Mouse (Mus musculus) frontal cortex, adult 2 months (tissue): Measurements from ENCODE around the gene Btbd2. TPM values are rescaled to one million over a fixed set of nuclear protein-coding genes. Genes with fewer than 3 reads are reported as not detected.

ENCODE experiments used
- DNase-seq, 2 experiments: peaks; one replicate each; pipeline ENCODE4 v3.0.0; 2022; ENCODE audit warnings: low spot score in 1 of 2; ENCODE audit errors: extremely low spot score in 1 of 2
- polyA plus RNA-seq: library from polyadenylated mRNA; depleted of rRNA; stranded (reverse); fragments of >200 nt; gene quantifications from 2 replicates; pipeline ENCODE4 v1.2.3, GENCODE M21; 2012

Btbd2 gene
- polyA plus RNA-seq, 1 experiment, result 109 TPM

DNA sequence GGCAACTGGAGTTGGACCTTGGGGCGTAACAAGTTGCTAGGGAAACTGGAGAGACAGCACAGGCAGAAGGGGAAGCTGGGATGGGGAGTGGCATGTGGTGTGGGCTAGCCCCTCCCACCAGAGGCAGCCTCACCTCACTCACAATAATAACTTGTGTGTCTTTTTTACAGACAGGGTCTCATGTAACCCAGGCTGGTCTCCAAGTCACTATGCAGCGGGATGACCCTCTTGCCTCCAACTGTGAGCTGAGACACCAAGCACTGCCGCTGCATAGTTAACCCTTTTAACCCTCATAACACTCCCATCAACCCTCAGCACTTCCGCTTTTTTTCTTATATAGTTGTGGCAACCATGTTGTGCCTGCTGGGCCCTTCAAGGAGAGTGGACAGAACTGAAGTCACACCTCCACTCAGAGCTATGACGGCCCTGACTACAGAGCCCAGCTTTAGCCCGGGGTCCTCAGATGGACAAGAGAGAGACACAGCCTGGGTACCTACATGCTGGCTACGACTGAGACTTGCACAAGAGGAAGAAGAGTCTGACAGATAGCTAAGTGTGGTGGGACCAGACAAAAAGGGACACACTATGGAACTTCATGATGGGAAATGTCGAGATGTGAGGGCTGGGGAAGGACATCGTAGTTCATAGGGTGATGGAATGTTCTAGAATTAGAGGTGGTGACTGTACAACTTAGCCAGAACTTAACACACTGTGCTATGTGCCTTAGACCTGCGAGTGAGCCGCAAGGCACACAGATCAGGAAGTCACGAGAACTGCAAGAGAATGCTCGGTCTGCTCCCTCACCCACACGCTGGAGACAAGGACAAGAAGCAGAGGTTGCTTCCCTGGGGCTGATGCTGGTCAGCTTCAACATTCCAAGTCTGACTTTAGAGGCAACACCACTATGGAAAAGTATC lies 35.6 kb upstream of the Btbd2 start:
- DNase-seq, result no peak

DNA sequence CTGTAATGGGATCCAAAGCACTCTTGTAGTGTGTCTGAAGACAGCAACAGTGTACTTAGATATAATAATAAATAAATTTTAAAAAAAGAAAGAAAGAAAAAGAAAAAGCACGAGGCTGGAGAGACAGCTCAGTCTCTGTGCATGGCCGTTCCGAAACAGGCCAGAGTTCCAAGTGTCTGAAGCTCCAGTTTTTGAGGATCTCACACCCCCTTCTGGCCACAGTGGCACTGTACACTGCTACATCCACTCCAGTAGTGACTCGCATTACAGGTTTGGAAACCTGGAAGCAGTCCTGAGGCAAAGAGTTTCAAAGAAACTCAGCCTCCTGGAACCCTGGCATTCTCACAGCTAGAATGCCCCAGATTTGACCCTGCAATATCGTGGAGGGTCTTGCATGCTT lies 31.0 kb upstream of the Btbd2 start:
- peak in 1 of 2 experiments; percentile 72 for DNase-seq

DNA sequence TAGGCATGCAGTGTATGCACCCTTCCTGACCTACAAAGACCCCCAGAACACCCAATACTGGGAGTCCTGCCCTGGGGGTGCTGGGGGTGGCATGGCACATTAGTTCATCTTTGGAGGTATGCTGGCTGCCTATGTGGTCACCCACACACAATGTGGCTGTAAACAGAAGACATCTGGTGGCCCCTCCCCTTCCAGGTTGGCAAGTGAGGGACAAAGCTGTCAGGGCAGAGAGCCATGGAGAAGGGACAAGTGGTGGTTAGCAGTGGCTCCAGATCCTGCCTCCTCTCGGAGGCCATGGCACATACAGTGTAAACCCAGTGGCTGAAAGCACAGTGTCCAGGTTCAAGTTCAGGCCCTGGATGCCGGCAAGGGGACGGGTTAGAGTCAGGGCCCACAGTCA lies 29.7 kb upstream of the Btbd2 start:
- no peak for DNase-seq

DNA sequence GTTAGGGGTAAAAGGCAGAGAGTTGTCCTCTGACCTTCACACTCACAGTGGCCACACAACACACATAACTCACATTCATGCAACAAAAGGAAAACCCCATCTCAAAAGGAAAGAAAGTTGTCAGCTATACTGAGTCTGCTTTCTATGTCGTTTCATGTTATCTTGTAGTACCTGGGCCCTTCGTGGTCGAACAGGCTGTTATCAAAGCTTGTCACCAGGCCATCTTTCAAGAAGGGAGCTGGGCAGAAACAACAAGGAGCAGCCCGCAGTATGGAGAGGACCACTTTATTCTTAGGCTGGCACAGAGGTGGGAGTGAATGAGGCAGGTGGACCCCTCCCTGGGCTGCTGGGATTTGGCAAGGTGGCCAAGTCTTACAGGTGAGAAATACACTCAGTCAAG lies 28.1 kb upstream of the Btbd2 start:
- no peak for DNase-seq

DNA sequence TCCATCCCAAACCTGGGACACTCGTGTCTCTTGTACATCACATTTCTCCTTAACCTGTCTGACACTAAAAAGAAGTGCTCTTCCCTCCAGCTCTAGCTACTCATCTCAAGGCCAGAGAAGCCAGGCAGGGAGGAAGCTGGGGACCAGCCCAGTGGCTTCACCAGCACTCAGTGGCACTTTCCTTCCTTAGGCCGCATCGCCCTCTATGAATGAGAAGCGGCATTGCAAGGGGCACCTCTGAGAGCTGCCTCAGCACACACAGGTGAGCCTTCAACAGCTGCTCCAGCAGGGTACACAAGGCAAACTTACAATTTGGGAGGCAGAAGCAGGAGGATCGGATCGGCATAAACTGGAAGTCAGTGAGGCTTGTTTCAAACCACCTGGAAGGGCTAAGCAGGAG lies 27.3 kb upstream of the Btbd2 start:
- peak in 1 of 2 experiments; percentile 71 for DNase-seq

DNA sequence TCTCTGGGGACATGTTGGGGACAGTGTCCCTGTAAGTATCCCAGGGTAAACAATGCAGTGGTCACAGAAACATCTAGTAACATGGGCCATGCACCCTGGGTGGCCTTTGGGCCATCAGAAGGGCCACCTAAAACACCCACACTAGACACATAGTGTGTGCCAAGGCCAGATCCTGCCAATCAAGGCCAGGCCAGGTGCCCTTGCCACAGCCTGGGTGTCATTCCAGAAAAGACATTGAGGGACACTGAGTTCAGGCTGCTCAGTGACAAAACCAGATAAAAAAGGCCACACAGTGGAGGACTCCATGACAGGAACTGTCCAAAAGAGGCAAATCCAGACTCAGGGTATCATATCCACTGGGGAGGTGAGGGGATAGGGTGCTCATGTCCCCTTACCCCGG lies 26.8 kb upstream of the Btbd2 start:
- no peak for DNase-seq

DNA sequence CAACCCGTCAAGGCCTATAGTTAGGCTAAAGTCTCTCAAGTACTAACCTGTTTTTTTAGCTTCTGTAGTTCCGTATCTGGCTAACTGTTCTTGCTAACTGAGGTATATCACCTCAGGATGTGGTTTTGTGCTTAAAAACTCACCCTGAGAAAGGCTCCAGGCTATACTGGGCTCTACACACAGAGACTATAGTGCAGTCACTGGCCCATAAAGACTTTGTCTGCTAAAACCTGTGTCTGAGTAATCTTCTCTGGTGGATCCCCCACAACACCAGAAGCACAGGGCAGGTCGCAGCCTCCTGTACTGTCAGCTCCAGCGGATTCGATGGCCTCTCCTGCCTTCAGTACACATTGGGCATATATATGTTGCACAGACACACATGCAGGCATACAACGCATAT lies 25.1 kb upstream of the Btbd2 start:
- DNase-seq, result no peak

DNA sequence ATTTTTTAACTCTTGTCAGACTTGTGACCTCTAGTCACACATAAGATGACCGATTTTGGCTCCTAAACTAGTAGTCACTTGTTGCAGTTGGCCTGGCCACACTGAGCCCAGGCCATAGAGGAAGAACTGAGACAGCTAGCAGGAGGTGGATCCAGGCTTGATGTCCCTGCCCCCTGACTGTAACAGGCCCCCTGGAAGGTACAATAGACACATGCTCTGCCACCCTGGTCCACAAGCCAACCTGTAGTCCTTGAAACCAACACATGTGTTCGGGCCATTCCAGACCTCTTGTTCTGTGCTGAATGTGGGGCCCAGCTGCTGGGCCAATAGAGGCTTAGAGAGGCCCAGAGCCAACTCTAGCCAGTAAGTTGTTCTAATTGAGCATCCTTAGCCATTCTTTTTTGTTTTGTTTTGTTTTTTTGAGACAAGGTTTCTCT lies 23.4 kb upstream of the Btbd2 start:
- no peak for DNase-seq

DNA sequence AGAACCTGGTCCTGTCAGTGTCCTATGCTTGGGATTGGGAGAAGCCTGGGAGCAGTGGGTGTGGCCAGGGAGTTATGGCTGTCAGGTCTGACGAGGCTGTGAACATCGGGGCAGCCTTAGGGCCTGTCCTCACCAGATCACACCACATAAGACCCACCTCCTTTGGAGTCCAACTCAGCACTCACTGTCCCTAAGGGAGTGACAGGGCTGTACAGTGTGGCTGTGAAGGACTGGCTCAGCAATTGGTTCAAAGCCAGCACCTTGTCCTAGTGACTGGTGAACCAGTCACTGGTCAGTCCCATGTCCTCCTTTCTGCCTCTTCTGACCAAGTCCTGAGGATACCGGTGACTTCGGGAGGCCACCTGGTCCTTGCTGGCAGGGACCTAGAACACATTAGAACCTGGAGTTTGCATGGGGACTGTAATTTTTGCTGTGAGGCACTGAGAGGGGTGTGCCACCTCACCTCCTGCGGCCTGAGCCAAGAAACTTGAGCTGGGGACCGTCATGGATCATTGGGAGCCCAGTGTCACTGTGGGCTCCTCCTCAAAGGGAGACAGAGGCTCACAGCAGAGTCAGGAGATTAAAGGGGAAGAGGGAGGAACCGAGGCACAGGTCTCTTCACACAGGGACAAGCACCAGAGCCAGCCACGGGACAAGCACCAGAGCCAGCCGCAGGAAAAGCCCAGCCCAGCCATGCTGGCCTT lies 22.8 kb upstream of the Btbd2 start:
- no peak for DNase-seq

DNA sequence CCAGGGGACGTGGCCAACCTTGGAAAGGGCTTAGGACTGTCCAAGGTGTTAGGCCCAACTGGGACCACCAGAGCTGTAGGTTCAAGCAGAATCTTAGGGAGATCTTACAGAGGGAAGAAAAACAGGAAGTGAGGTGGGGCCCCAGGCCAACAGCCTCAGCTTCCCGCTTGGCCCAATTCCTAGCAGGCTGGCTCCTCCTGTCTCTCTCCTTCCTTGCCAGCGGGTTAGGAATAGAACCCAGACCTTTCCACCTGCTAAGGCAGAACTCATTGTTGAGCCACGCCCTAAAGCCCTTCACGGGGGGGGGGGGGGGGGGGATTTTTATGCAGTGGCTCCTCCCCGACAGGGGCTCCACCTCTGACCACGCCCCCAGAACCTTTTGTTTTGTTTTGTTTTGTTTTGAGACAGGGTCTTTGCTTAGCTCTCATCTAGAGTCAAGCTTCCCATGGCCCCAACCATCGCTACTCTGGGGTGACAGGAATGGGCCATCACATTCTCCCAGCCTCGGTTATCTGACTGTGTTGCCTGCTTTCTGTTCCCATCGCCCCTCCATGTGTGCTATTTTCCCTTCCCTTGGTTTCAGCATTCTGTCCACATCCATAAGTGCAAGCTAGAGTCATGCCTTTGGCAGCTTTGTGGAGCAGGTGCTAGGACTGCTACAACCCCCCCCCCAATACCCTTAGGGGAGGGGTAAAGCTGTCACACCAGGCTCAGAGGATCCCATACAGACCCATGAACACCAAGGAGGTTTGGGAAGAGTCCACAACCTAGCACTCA lies 21.9 kb upstream of the Btbd2 start:
- no peak for DNase-seq

DNA sequence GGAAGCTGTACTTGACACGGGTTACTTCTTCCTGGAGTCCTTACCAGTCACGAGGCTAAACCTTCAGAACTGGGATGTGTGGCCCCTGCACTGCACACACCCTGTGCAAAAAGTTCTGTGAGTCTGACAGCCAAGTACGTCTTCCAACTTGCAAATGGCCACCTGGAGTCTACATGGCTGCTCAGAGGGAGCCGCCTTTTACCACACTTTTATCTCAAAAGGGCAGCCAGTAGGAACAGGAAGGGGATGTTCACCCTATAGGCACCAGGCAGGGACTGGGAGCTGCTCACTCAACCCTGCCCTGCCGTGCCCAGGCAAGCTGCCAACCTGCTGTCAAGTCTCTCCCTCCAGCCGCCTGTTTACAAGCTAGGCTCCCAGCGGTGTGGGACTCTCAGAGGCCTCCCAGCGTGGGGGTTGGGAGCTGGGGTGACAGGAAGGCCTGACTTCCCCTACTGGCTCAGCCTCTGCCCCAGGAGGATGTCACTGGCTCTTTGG lies 21.1 kb upstream of the Btbd2 start, which contains the start of gene Mknk2:
TSS of gene Mknk2 (minus strand) at position 171 of the 495 bp plus-strand sequence.
- DNase-seq, result peak; percentile 78 to 81

DNA sequence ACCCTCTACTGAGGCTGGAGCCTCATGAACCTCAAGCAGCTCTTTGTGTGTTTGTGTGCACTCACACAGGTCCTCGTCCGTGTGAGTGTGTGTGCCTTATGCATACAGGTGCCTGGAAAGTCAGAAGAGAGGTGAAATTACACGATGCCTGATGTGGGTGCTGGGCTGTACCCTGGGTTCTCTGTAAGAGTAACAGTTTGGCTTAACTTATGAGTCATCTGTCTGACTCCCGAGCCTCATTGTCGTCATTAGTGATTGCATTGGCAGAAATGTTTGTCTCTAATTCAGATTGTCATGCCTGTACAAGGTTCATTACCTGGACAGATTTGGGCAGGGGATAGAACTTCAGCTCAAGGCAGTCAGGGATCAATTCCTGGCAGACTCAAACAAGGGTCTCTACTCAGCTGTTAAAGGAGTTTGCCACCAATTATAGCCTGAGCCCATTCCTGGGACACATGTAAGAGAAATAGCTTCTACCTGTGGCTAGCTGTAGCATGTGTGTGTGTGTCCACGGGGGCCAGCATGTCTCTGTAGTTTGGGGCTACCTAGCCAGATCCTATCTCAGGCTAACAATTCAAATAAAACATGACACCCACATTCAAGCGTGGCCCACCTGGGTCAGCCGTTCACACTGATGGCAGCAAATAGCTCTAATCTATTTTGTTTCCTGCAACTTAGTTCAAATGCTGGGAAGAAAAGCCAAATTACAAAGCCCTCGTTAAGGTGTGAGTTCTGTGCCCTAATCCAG lies 20.4 kb upstream of the Btbd2 start:
- no peak for DNase-seq

DNA sequence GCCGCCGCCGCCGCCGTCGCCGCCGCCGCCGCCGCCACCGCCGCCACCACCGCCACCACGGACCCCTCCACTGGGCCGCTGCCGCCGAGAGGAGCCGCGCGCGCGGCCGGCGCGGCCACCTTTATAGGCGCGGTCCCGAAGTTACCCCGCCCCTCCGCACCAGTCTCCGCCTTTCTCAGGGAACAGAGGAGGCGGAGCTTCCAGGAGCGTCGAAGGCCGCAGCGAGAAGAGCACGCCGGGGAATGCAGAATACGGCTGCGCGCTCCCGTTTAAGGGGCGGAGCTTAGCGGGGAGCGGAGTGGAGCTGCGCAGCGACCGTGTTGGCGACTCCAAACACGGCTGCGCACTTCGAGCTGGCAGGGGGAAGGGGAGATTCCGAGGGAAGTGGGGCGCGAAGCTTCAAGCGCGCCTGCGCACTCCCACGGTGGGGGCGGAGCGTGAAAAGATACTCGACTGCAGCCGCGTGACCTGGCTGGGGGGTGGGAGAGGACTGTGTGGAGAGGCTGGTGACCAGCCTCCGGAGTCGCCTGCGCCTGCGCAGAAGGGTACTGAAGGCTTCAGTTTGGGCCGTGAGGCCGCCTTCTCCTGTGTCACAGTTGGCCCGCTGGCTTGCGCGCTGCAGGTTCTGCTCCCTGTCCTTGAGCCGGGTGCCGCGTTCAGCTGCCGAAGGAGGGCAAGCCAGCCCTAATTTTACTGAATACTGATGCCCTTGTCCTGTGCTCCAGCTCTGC lies 19.5 kb upstream of the Btbd2 start:
- DNase-seq, result peak; percentile 99

DNA sequence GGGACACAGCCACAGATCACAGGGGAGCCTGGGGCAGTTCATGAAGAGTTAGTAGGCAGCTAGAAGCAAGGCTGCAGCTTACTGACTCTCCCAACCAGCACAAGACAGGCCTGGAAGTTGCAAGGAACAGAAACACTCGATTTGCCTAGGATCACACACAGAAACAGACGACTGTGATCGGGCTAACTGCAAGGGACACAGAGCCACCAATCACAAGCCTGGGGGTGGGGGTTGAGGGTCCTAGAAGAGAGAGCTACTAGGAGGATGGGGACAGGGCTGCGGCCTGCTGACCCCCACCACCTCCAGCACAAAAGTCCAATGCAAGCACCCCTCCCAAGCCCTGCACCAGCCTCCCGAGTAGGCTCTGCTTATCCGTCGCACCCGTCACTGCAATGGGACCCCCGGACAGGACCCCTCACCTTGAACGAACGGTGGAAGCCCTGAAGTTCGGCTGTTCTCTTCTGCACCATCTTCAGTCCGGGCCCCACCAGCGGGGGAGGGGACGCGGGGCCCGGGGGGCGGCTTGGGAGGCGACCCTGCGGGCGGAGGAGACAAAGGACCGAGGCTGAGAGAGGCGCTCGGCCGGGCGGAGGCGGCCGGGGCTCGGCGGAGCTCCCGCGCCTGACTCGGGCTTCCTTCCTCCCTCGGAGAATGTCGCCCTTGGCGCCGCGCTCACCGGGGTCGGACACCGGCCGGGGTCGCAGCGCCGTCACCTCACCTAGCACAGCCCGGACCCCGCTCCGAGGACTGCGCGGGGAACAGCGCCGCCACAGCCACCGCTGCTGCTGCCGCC lies 18.7 kb upstream of the Btbd2 start:
- DNase-seq, result no peak

DNA sequence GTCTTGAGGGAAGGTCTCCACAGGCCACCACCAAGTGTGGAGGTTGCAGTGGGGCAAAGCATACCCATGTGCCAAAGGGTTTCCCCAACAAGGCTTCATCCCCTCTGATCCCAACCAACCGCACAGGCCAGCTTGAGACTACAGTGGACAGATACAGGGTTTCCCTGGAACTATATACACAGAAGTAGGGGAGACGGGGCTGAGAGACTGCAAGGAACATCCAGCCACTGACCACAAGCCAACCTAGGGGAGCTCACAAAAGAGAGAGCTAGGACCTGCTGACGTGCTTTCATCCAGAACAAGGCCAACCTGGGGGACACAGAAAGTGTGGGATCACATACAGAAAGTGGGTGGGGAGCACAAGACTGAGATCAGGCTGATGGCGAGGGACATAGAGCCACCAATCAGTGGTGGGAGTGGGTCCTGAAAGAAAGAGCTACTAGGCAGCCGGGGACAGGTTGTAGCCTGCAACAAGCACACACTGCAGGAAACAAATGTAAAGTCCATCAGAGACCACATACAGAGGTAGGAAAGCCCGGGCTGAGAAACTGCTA lies 18.1 kb upstream of the Btbd2 start:
- no peak for DNase-seq

DNA sequence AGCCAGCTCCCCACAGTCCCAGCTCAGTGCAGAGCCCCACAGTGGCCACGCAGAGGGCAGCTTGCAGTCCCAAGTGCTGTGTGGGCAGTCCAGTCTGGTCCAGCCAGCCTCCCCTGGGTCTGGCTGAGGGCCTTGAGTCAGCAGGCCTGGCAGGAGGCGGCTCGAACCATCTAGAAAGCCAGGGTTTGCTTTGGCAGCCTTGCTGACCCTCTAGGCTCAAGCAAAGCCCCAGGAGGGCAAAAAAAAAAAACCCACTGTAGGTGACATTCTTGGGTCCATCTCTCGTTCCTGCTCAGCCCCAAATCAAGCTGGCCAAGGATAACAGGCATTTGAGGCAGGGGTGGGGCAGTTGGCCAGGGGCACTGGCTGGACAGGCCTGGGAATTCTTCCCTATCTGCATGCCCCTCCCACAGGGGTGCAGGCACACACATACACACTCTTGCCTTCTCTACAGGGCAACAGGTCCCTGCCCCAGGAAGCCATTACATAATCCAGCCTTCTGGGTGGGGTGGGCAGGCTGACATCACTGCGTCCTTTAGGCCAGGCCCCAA lies 17.4 kb upstream of the Btbd2 start:
- no peak for DNase-seq

DNA sequence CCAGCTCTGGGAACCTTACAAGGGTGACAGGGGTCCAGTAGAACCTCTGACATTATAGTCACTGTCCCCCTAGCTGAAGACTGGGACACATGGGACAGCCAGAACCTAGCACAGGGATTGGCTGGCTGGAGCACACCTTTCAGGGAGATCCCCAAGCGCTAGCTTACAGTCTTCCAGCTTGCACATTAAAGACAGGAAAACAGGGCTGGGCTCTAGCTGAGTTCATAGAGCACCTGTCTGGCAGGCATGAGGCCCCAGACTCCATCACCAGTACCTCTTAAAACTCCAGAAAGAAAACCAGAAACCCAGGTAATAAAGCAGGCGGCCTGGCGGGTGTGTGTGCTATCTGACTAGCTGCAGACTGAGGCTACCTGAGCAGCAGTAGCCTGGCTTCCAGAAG lies 16.8 kb upstream of the Btbd2 start:
- no peak for DNase-seq
